9 mouse cellular contexts compared by ENCODE assay signal in the genomic region with DNA sequence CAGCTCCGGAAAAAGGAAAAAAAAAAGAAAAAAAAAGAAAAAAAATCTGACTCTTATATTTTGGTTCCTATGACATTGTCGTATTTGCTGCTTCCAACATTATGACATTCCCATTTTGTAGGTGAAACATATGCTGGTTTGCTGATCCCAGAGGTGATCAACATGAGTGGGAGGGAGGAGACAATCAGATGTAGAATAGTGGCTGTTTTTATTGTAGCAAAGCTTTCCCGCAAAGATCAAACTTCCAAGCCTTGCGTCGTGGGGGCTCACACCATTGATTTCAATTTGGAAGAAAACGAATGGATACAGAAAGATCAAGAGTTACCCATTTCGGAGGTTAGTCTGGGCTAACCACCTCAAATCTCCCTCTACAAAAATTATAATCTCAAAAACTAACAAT. TPM values are rescaled to one million over a fixed set of nuclear protein-coding genes. Genes with fewer than 3 reads are reported as not detected.
DNase-seq lines count a peak whose midpoint lies in the region; ATAC-seq and TF ChIP-seq lines count a peak whose summit lies in the region.
"Had no signal": no experiment of that assay in that cellular context is flagged by ENCODE, and none has a peak within 500 bp of the region (broad histone marks: within the 10 kb centered on the region; RNA-seq: fewer than 3 reads in every experiment).

No protein-coding gene starts in this region.

- ATAC-seq in hindbrain, embryonic 14.5 days (ENCODE audit: low FRiP score), result no peak
- ATAC-seq in midbrain, embryonic 14.5 days (ENCODE audit: low FRiP score, low TSS enrichment), result no peak
- ATAC-seq in megakaryocyte progenitor cell, adult 5-6 weeks (replicated peaks; ENCODE audit: poor library complexity), result no peak

- H3K9me3 ChIP-seq in hindbrain, embryonic 14.5 days (ENCODE audit: control insufficient read depth, low read length), result no peaks in the 10 kb centered on the region
- no peaks in the 10 kb centered on the region for H3K9me3 ChIP-seq in midbrain, embryonic 14.5 days (ENCODE audit: control insufficient read depth, low read length)

- no peak overlapping the region for H3K4me3 ChIP-seq in kidney, adult 2 months (ENCODE audit: insufficient read depth, low read depth, low read length)
- peak overlapping the region; percentile 49 for H3K4me3 ChIP-seq in cortical plate, adult 2 months (ENCODE audit: insufficient read depth, low read length)
- H3K4me3 ChIP-seq in hindbrain, embryonic 14.5 days (replicated peaks; ENCODE audit: low read length), result peak overlapping the region; percentile 42
- peak overlapping the region; percentile 48 for H3K4me3 ChIP-seq in midbrain, embryonic 14.5 days (replicated peaks; ENCODE audit: low read depth, low read length)

- peak overlapping the region; percentile 65 for H3K4me2 ChIP-seq in hindbrain, embryonic 14.5 days (replicated peaks)
- H3K4me2 ChIP-seq in midbrain, embryonic 14.5 days (ENCODE audit: low read length), result peak overlapping the region; percentile 72

- peak overlapping the region; percentile 72 for H3K9ac ChIP-seq in hindbrain, embryonic 14.5 days
- peak overlapping the region; percentile 72 for H3K9ac ChIP-seq in midbrain, embryonic 14.5 days (replicated peaks; ENCODE audit: low read length)

- no peak for DNase-seq in kidney, adult 2 months
- DNase-seq in kidney, postnatal 4 days, result no peak
- DNase-seq in hindbrain, embryonic 14.5 days (ENCODE audit: low spot score), result no peak
- no peak for DNase-seq in midbrain, embryonic 14.5 days
- no peak for DNase-seq in spleen, postnatal 36 days (ENCODE audit: low spot score in 2 of 2)
- DNase-seq in spleen, postnatal 14 days (ENCODE audit: low spot score in 2 of 2), result no peak

- WGBS in kidney, adult 2 months, result 23% methylated on average over 7 of the region's 7 CpGs
- WGBS in hindbrain, embryonic 14.5 days, result 29% methylated on average over 7 of the region's 7 CpGs
- WGBS in midbrain, embryonic 14.5 days, result 19% methylated on average over 7 of the region's 7 CpGs

- 0 out of 2 replicates have a peak overlapping the region, but pooled peaks have one; percentile 66 for H3K27ac ChIP-seq in kidney, adult 2 months (ENCODE audit: insufficient read depth, low read depth, low read length)
- no peak overlapping the region for H3K27ac ChIP-seq in cortical plate, adult 2 months (ENCODE audit: insufficient read depth, low read length)
- H3K27ac ChIP-seq in hindbrain, embryonic 14.5 days, result peak overlapping the region; percentile 96
- H3K27ac ChIP-seq in midbrain, embryonic 14.5 days (replicated peaks; ENCODE audit: low read depth, low read length), result peak overlapping the region; percentile 96

- TF ChIP-seq POLR2A in kidney, adult 2 months (IDR thresholded peaks at IDR 0.05; ENCODE audit: low read depth, low read length), result no peak
- no peak for TF ChIP-seq POLR2A in cortical plate, adult 2 months (IDR thresholded peaks at IDR 0.05; ENCODE audit: extremely low read depth, insufficient read depth, low read length)

- no peak for TF ChIP-seq CTCF in kidney, adult 2 months (conservative IDR thresholded peaks at IDR 0.05; ENCODE audit: insufficient read depth, insufficient read length, low read depth, low read length)
- TF ChIP-seq CTCF in cortical plate, adult 2 months (IDR thresholded peaks at IDR 0.05; ENCODE audit: extremely low read depth, insufficient read depth, low read length), result no peak

- H3K36me3 ChIP-seq in kidney, adult 2 months (ENCODE audit: control insufficient read depth, insufficient read depth, low read length), result no peaks in the 10 kb centered on the region
- H3K36me3 ChIP-seq in hindbrain, embryonic 14.5 days (replicated peaks; ENCODE audit: control insufficient read depth, insufficient read depth), result no peaks in the 10 kb centered on the region
- H3K36me3 ChIP-seq in midbrain, embryonic 14.5 days (ENCODE audit: control insufficient read depth, insufficient read depth, low read length), result no peaks in the 10 kb centered on the region

- no peaks in the 10 kb centered on the region for H3K27me3 ChIP-seq in kidney, adult 2 months (replicated peaks; ENCODE audit: control insufficient read depth, insufficient read depth, low read length)
- no peaks in the 10 kb centered on the region for H3K27me3 ChIP-seq in hindbrain, embryonic 14.5 days (ENCODE audit: control insufficient read depth, insufficient read depth, low read length)
- no peaks in the 10 kb centered on the region for H3K27me3 ChIP-seq in midbrain, embryonic 14.5 days (ENCODE audit: control insufficient read depth, insufficient read depth, low read length)

- peaks cover 6% of the 10 kb centered on the region for H3K4me1 ChIP-seq in kidney, adult 2 months (ENCODE audit: control insufficient read depth, insufficient read depth, low read length)
- H3K4me1 ChIP-seq in cortical plate, adult 2 months (ENCODE audit: control insufficient read depth, insufficient read depth, low read length), result no peaks in the 10 kb centered on the region; the same call in 1 of the 2 replicates
- H3K4me1 ChIP-seq in hindbrain, embryonic 14.5 days (replicated peaks; ENCODE audit: control insufficient read depth, insufficient read depth, low read length), result peaks cover 14% of the 10 kb centered on the region; the same call in 1 of the 2 replicates
- H3K4me1 ChIP-seq in midbrain, embryonic 14.5 days (ENCODE audit: control insufficient read depth, insufficient read depth, low read length), result peaks cover 7% of the 10 kb centered on the region; the same call in 1 of the 2 replicates

RNA-seq across cellular contexts. Expression of gene Zfp78, which starts 1.3 kb away (rescaled TPM):
- 0.45 and 0.46 TPM in 2 replicates for polyA plus RNA-seq in kidney, adult 2 months (2012; rRNA removed)
- polyA plus RNA-seq in cortical plate, adult 2 months (2012; rRNA removed), result 2.6 and 3.1 TPM in 2 replicates
- polyA plus RNA-seq in hindbrain, embryonic 14.5 days (2014; fragmentation: Nextera tagmentation; extraction: Ambion mirVana), result 5.7 and 6.6 TPM in 2 replicates
- 6.1 and 6.4 TPM in 2 replicates for polyA plus RNA-seq in midbrain, embryonic 14.5 days (2014; fragmentation: Nextera tagmentation; extraction: Ambion mirVana)
- 2.8 and 4.8 TPM in 2 replicates for total RNA-seq in megakaryocyte progenitor cell, adult 5-6 weeks (2015)
- 3.1 and 3.5 TPM in 2 replicates for total RNA-seq in megakaryocyte progenitor cell, adult 5-6 weeks (2017)

RNA-seq across cellular contexts. Expression of gene Gm3854, which starts 18.2 kb away (rescaled TPM):
- polyA plus RNA-seq in kidney, adult 2 months (2012; rRNA removed), result 0.19 and 0.28 TPM in 2 replicates
- polyA plus RNA-seq in cortical plate, adult 2 months (2012; rRNA removed), result 3.4 and 4.2 TPM in 2 replicates
- 5.9 and 6.5 TPM in 2 replicates for polyA plus RNA-seq in hindbrain, embryonic 14.5 days (2014; fragmentation: Nextera tagmentation; extraction: Ambion mirVana)
- polyA plus RNA-seq in midbrain, embryonic 14.5 days (2014; fragmentation: Nextera tagmentation; extraction: Ambion mirVana), result 5.5 and 5.7 TPM in 2 replicates
- 0.20 TPM in 2 replicates for total RNA-seq in megakaryocyte progenitor cell, adult 5-6 weeks (2015)
- total RNA-seq in megakaryocyte progenitor cell, adult 5-6 weeks (2017), result 0.57 and 0.79 TPM in 2 replicates

RNA-seq across cellular contexts. Expression of gene Zfp28, which starts 21.3 kb away (rescaled TPM):
- polyA plus RNA-seq in kidney, adult 2 months (2012; rRNA removed), result 2.0 TPM in 2 replicates
- polyA plus RNA-seq in cortical plate, adult 2 months (2012; rRNA removed), result 8.1 and 8.6 TPM in 2 replicates
- 15.2 and 16.0 TPM in 2 replicates for polyA plus RNA-seq in hindbrain, embryonic 14.5 days (2014; fragmentation: Nextera tagmentation; extraction: Ambion mirVana)
- polyA plus RNA-seq in midbrain, embryonic 14.5 days (2014; fragmentation: Nextera tagmentation; extraction: Ambion mirVana), result 14.6 and 17.7 TPM in 2 replicates
- total RNA-seq in megakaryocyte progenitor cell, adult 5-6 weeks (2015), result 1.4 and 2.4 TPM in 2 replicates
- total RNA-seq in megakaryocyte progenitor cell, adult 5-6 weeks (2017), result 1.5 and 2.2 TPM in 2 replicates

RNA-seq across cellular contexts. Expression of gene Zfp583, which starts 30.7 kb away (rescaled TPM):
- 0.36 and 0.45 TPM in 2 replicates for polyA plus RNA-seq in kidney, adult 2 months (2012; rRNA removed)
- 7.6 and 8.0 TPM in 2 replicates for polyA plus RNA-seq in cortical plate, adult 2 months (2012; rRNA removed)
- polyA plus RNA-seq in hindbrain, embryonic 14.5 days (2014; fragmentation: Nextera tagmentation; extraction: Ambion mirVana), result 14.4 and 18.2 TPM in 2 replicates
- polyA plus RNA-seq in midbrain, embryonic 14.5 days (2014; fragmentation: Nextera tagmentation; extraction: Ambion mirVana), result 12.7 and 13.4 TPM in 2 replicates
- total RNA-seq in megakaryocyte progenitor cell, adult 5-6 weeks (2015), result 4.0 TPM in 2 replicates
- 2.2 and 3.3 TPM in 2 replicates for total RNA-seq in megakaryocyte progenitor cell, adult 5-6 weeks (2017)

RNA-seq across cellular contexts. Expression of gene Smim17, which starts 36.8 kb away (rescaled TPM):
- polyA plus RNA-seq in kidney, adult 2 months (2012; rRNA removed), result 0.03 TPM in 1 of 2 replicates, not detected in the other
- 7.5 and 7.6 TPM in 2 replicates for polyA plus RNA-seq in cortical plate, adult 2 months (2012; rRNA removed)
- polyA plus RNA-seq in hindbrain, embryonic 14.5 days (2014; fragmentation: Nextera tagmentation; extraction: Ambion mirVana), result 8.2 and 8.3 TPM in 2 replicates
- 3.4 and 6.9 TPM in 2 replicates for polyA plus RNA-seq in midbrain, embryonic 14.5 days (2014; fragmentation: Nextera tagmentation; extraction: Ambion mirVana)
- not detected in 2 replicates for total RNA-seq in megakaryocyte progenitor cell, adult 5-6 weeks (2015)
- total RNA-seq in megakaryocyte progenitor cell, adult 5-6 weeks (2017), result not detected in 2 replicates
- total RNA-seq: neutrophil, adult 5-6 weeks had no signal
